7 mouse cellular contexts compared by ENCODE assay signal in the genomic region with DNA sequence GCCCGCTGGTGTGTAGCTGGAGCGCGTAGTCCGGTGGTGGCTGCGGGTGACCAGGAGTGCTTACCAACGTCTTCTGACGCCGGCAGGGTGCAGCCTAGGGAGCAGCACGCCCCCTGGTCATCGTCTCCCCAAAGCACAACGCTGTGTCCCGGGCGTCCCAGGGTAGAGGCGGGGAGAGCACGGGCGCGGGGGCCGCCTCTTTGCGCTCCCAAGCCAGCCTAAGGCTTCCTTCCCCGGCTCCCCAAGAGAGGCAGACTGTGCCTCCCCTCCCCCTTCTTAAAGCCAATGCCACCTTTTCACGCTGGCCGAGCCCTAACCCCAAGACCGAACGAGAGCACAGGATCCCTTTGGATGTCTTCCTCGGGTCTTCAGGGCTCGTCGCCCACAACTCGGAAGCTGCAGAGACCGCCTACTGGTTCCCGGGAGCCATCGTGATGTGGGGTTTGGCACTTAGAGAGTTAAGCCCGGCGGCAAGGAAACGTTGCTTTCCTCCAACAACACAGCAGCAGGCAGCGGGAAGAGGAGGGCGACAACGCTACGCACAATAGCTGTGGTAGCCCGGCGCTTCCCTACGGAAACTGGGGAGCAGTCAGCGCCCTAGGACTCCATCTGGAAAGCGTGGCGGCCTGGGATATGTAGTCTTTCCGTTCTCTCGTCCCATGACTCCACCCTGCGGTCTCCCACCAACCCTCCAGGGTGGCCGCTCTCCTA. TPM values are rescaled to one million over a fixed set of nuclear protein-coding genes. Genes with fewer than 3 reads are reported as not detected.
DNase-seq lines count a peak whose midpoint lies in the region; ATAC-seq lines count a peak whose summit lies in the region.

A gene (minus strand): TSS at position 620 of the 711 bp plus-strand sequence.

- no peaks in the 10 kb centered on the region for H3K36me3 ChIP-seq in embryonic facial prominence, embryonic 13.5 days
- H3K36me3 ChIP-seq in limb, embryonic 12.5 days = no peaks in the 10 kb centered on the region
- H3K36me3 ChIP-seq in midbrain, embryonic 12.5 days = no peaks in the 10 kb centered on the region
- no peaks in the 10 kb centered on the region for H3K36me3 ChIP-seq in stomach, embryonic 14.5 days (ENCODE audit: control insufficient read depth, insufficient read depth, low read length)

- peak; percentile 92 for DNase-seq in brain, adult 2 months (ENCODE audit: low read depth, low spot score)
- DNase-seq in heart, adult 8-10 months (ENCODE audit: low spot score) = peak; percentile 62
- peak; percentile 58 for DNase-seq in kidney, adult 9 months

- ATAC-seq in embryonic facial prominence, embryonic 13.5 days (ENCODE audit: insufficient number of reproducible peaks, insufficient read depth, low FRiP score, low TSS enrichment, low read depth) = peak; percentile 87
- ATAC-seq in limb, embryonic 12.5 days (ENCODE audit: insufficient number of reproducible peaks, insufficient read depth, low FRiP score, low TSS enrichment, low read depth) = peak; percentile 95
- ATAC-seq in midbrain, embryonic 12.5 days (ENCODE audit: low FRiP score, low read depth) = peak; percentile 91
- ATAC-seq in stomach, embryonic 14.5 days (ENCODE audit: insufficient number of reproducible peaks, insufficient read depth, low FRiP score, low read depth) = peak; percentile 91

- peak within 1 kb of the TSS; percentile 84 for H3K27ac ChIP-seq in embryonic facial prominence, embryonic 13.5 days
- H3K27ac ChIP-seq in limb, embryonic 12.5 days = peak within 1 kb of the TSS; percentile 67
- H3K27ac ChIP-seq in midbrain, embryonic 12.5 days (replicated peaks) = peak within 1 kb of the TSS; percentile 83
- peak within 1 kb of the TSS; percentile 67; the same call in 1 of the 2 replicates for H3K27ac ChIP-seq in stomach, embryonic 14.5 days (ENCODE audit: low read length)

- peaks cover 6% of the 10 kb centered on the region; the same call in 1 of the 2 replicates for H3K4me1 ChIP-seq in embryonic facial prominence, embryonic 13.5 days
- H3K4me1 ChIP-seq in limb, embryonic 12.5 days (replicated peaks) = no peaks in the 10 kb centered on the region
- no peaks in the 10 kb centered on the region for H3K4me1 ChIP-seq in midbrain, embryonic 12.5 days
- H3K4me1 ChIP-seq in stomach, embryonic 14.5 days (ENCODE audit: control insufficient read depth, insufficient read depth, low read length) = no peaks in the 10 kb centered on the region

- H3K27me3 ChIP-seq in embryonic facial prominence, embryonic 13.5 days = peaks cover 26% of the 10 kb centered on the region; the same call in 1 of the 2 replicates
- peaks cover 26% of the 10 kb centered on the region for H3K27me3 ChIP-seq in limb, embryonic 12.5 days
- H3K27me3 ChIP-seq in midbrain, embryonic 12.5 days = peaks cover 8% of the 10 kb centered on the region; the same call in 1 of the 2 replicates
- H3K27me3 ChIP-seq in stomach, embryonic 14.5 days (ENCODE audit: control insufficient read depth, insufficient read depth, low read length) = 0 out of 2 replicates have a peak, but pooled peaks cover 3% of the 10 kb centered on the region

- 18% methylated on average over 43 of the region's 48 CpGs for WGBS in embryonic facial prominence, embryonic 13.5 days
- 13% methylated on average over 48 of the region's 48 CpGs for WGBS in limb, embryonic 12.5 days
- 19% methylated on average over 42 of the region's 48 CpGs for WGBS in midbrain, embryonic 12.5 days
- 14% methylated on average over 48 of the region's 48 CpGs for WGBS in stomach, embryonic 14.5 days

- no peaks in the 10 kb centered on the region for H3K9me3 ChIP-seq in embryonic facial prominence, embryonic 13.5 days
- H3K9me3 ChIP-seq in limb, embryonic 12.5 days = no peaks in the 10 kb centered on the region
- H3K9me3 ChIP-seq in midbrain, embryonic 12.5 days = no peaks in the 10 kb centered on the region
- H3K9me3 ChIP-seq in stomach, embryonic 14.5 days (ENCODE audit: control insufficient read depth, low read depth, low read length) = no peaks in the 10 kb centered on the region

- peak within 1 kb of the TSS; percentile 59 for H3K4me2 ChIP-seq in embryonic facial prominence, embryonic 13.5 days
- peak within 1 kb of the TSS; percentile 62 for H3K4me2 ChIP-seq in limb, embryonic 12.5 days
- H3K4me2 ChIP-seq in midbrain, embryonic 12.5 days (replicated peaks) = peak within 1 kb of the TSS; percentile 51
- H3K4me2 ChIP-seq in stomach, embryonic 14.5 days (replicated peaks; ENCODE audit: low read depth, low read length) = peak within 1 kb of the TSS; percentile 47

- peak within 1 kb of the TSS; percentile 67 for H3K9ac ChIP-seq in embryonic facial prominence, embryonic 13.5 days
- peak within 1 kb of the TSS; percentile 62 for H3K9ac ChIP-seq in limb, embryonic 12.5 days (replicated peaks)
- H3K9ac ChIP-seq in midbrain, embryonic 12.5 days (replicated peaks) = peak within 1 kb of the TSS; percentile 60
- H3K9ac ChIP-seq in stomach, embryonic 14.5 days (replicated peaks; ENCODE audit: low read depth, low read length) = peak within 1 kb of the TSS; percentile 28

- peak within 1 kb of the TSS; percentile 57 for H3K4me3 ChIP-seq in embryonic facial prominence, embryonic 13.5 days
- peak within 1 kb of the TSS; percentile 54 for H3K4me3 ChIP-seq in limb, embryonic 12.5 days (replicated peaks)
- peak within 1 kb of the TSS; percentile 55 for H3K4me3 ChIP-seq in midbrain, embryonic 12.5 days
- H3K4me3 ChIP-seq in stomach, embryonic 14.5 days (ENCODE audit: low read depth, low read length) = peak within 1 kb of the TSS; percentile 44

RNA-seq across cellular contexts. Expression of the gene that starts here (rescaled TPM):
- polyA plus RNA-seq in embryonic facial prominence, embryonic 13.5 days (2015; fragmentation: Nextera tagmentation; extraction: Ambion mirVana) = 21.1 and 21.8 TPM in 2 replicates
- 1 to 10 TPM; 4.8 to 6.0 (median 5.3) TPM for total RNA-seq in heart, adult 8-10 months (2022)
- polyA plus RNA-seq in limb, embryonic 12.5 days (2016; fragmentation: Nextera tagmentation; extraction: Ambion mirVana) = 18.5 TPM in 2 replicates
- 35.8 and 37.3 TPM in 2 replicates for polyA plus RNA-seq in midbrain, embryonic 12.5 days (2016; fragmentation: Nextera tagmentation; extraction: Ambion mirVana)
- 14.3 and 16.8 TPM in 2 replicates for polyA plus RNA-seq in stomach, embryonic 14.5 days (2014; fragmentation: Nextera tagmentation; extraction: Ambion mirVana)

Comparison
In these comparisons a context has a peak if more than half of its experiments do, and no peak if none do; other contexts are left out.
1. Peak in every context shown above with its lines: DNase-seq, ATAC-seq, H3K4me3 ChIP-seq and H3K27ac ChIP-seq.